In the genomic region with DNA sequence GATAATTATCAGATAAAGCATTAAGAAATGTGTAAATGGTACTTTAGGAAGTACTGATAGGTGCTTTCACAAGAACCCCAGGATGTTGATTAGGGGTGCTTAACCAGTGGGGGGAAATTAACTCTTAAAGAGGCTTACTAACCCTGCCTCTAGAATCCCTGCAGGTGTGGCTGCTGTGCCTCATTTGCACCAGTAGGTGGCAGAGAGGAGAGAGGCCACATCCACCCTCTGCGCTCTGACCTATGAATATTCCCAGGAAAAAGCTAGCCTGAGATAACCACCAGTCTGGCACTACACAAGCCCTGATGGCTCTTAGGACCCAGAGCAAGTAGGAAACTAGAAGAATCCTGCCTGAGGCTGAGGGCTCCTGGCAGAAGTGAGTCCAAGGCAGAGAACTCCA, we compare ENCODE assay signal across 8 mouse cellular contexts. TPM values are rescaled to one million over a fixed set of nuclear protein-coding genes. Genes with fewer than 3 reads are reported as not detected.
A peak's percentile ranks its signal among the peaks of the same experiment; 100 is the strongest.
DNase-seq lines count a peak whose midpoint lies in the region; ATAC-seq and TF ChIP-seq lines count a peak whose summit lies in the region.

No protein-coding gene starts in this region.

- no peak overlapping the region for H3K4me2 ChIP-seq in hindbrain, postnatal 0 days (ENCODE audit: low read depth, low read length)
- no peak overlapping the region for H3K4me2 ChIP-seq in hindbrain, embryonic 12.5 days (replicated peaks)
- H3K4me2 ChIP-seq in liver, embryonic 16.5 days (ENCODE audit: low read depth, low read length) = no peak overlapping the region

- peak; percentile 76 for TF ChIP-seq CTCF in hindbrain, postnatal 0 days (IDR thresholded peaks at IDR 0.05; ENCODE audit: low read depth)
- peak; percentile 26; the same call in 1 of the 2 replicates for TF ChIP-seq CTCF in G1E (IDR thresholded peaks at IDR 0.05; ENCODE audit: low read depth, low read length)

- H3K9ac ChIP-seq in hindbrain, postnatal 0 days (replicated peaks; ENCODE audit: low read length) = no peak overlapping the region
- H3K9ac ChIP-seq in hindbrain, embryonic 12.5 days = no peak overlapping the region
- H3K9ac ChIP-seq in liver, embryonic 16.5 days (ENCODE audit: low read depth, low read length) = no peak overlapping the region

- no peak for DNase-seq in hindbrain, postnatal 0 days (ENCODE audit: low spot score)
- no peak for DNase-seq in G1E (ENCODE audit: low spot score)
- DNase-seq in cerebellum, postnatal 36 days = peak; percentile 23 to 33
- DNase-seq in thymus, postnatal 36 days = peak; percentile 19 to 23
- no peak for DNase-seq in frontal cortex, postnatal 14 days (ENCODE audit: low spot score in 2 of 2)
- DNase-seq in layer of hippocampus, adult 18-20 months (ENCODE audit: low spot score in 2 of 2) = no peak

- H3K27me3 ChIP-seq in hindbrain, postnatal 0 days (ENCODE audit: insufficient read depth, low read length) = no peaks in the 10 kb centered on the region
- no peaks in the 10 kb centered on the region for H3K27me3 ChIP-seq in hindbrain, embryonic 12.5 days
- no peaks in the 10 kb centered on the region for H3K27me3 ChIP-seq in G1E (ENCODE audit: insufficient read depth, low read length)
- H3K27me3 ChIP-seq in liver, embryonic 16.5 days (ENCODE audit: control insufficient read depth, insufficient read depth, low read depth, low read length) = no peaks in the 10 kb centered on the region

- 15% methylated on average over 1 of the region's 1 CpGs for WGBS in hindbrain, postnatal 0 days
- WGBS in hindbrain, embryonic 12.5 days = 33% methylated on average over 1 of the region's 1 CpGs
- 58% methylated on average over 1 of the region's 1 CpGs for WGBS in liver, embryonic 16.5 days (ENCODE audit: insufficient replicate concordance)

- H3K9me3 ChIP-seq in hindbrain, postnatal 0 days (ENCODE audit: low read length) = no peaks in the 10 kb centered on the region
- H3K9me3 ChIP-seq in hindbrain, embryonic 12.5 days (replicated peaks) = no peaks in the 10 kb centered on the region
- peaks cover 19% of the 10 kb centered on the region for H3K9me3 ChIP-seq in G1E (replicated peaks)
- no peaks in the 10 kb centered on the region for H3K9me3 ChIP-seq in liver, embryonic 16.5 days (replicated peaks; ENCODE audit: control insufficient read depth, low read length)

- no peak overlapping the region for H3K4me3 ChIP-seq in hindbrain, postnatal 0 days (ENCODE audit: low read length)
- no peak overlapping the region for H3K4me3 ChIP-seq in hindbrain, embryonic 12.5 days
- H3K4me3 ChIP-seq in G1E (ENCODE audit: low read depth, low read length) = no peak overlapping the region
- H3K4me3 ChIP-seq in liver, embryonic 16.5 days (ENCODE audit: low read depth, low read length) = no peak overlapping the region

- no peak; the same call in 1 of the 2 replicates for ATAC-seq in hindbrain, postnatal 0 days
- ATAC-seq in hindbrain, embryonic 12.5 days (ENCODE audit: low FRiP score) = no peak
- ATAC-seq in G1E (ENCODE audit: extremely low read depth, insufficient number of reproducible peaks, low FRiP score, poor library complexity, severe bottlenecking) = 0 out of 2 replicates have a peak, but pooled peaks have one; percentile 32
- peak; percentile 38; the same call in 1 of the 2 replicates for ATAC-seq in liver, embryonic 16.5 days (ENCODE audit: low read depth)

- no peaks in the 10 kb centered on the region for H3K4me1 ChIP-seq in hindbrain, postnatal 0 days (ENCODE audit: insufficient read depth, low read length)
- H3K4me1 ChIP-seq in hindbrain, embryonic 12.5 days = no peaks in the 10 kb centered on the region
- H3K4me1 ChIP-seq in G1E (ENCODE audit: insufficient read depth, low read depth, low read length) = no peaks in the 10 kb centered on the region
- no peaks in the 10 kb centered on the region for H3K4me1 ChIP-seq in liver, embryonic 16.5 days (ENCODE audit: control insufficient read depth, low read depth, low read length)

- no peak overlapping the region for H3K27ac ChIP-seq in hindbrain, postnatal 0 days
- H3K27ac ChIP-seq in hindbrain, embryonic 12.5 days = no peak overlapping the region
- no peak overlapping the region for H3K27ac ChIP-seq in liver, embryonic 16.5 days (ENCODE audit: low read length)

- no peaks in the 10 kb centered on the region for H3K36me3 ChIP-seq in hindbrain, postnatal 0 days (ENCODE audit: insufficient read depth, low read length)
- no peaks in the 10 kb centered on the region for H3K36me3 ChIP-seq in hindbrain, embryonic 12.5 days
- peaks cover 72% of the 10 kb centered on the region for H3K36me3 ChIP-seq in G1E (replicated peaks)
- peaks cover 74% of the 10 kb centered on the region for H3K36me3 ChIP-seq in liver, embryonic 16.5 days (ENCODE audit: control insufficient read depth, insufficient read depth)

RNA-seq across cellular contexts. Expression of gene Gprc5d, which starts 30.4 kb away (rescaled TPM):
- total RNA-seq in hindbrain, postnatal 0 days (2014; rRNA removed) = not detected in 2 replicates
- polyA plus RNA-seq in hindbrain, postnatal 0 days (2015; fragmentation: Nextera tagmentation; extraction: Ambion mirVana) = not detected in 2 replicates
- polyA plus RNA-seq in hindbrain, embryonic 12.5 days (2016; fragmentation: Nextera tagmentation; extraction: Ambion mirVana) = not detected in 2 replicates
- not detected in 2 replicates for total RNA-seq in G1E (2014; fragmentation: Nextera tagmentation)
- 0.12 TPM in 1 of 2 replicates, not detected in the other for total RNA-seq in G1E (2017)
- not detected in 2 replicates for polyA plus RNA-seq in G1E (2012)
- 0.08 and 0.11 TPM in 2 replicates for polyA plus RNA-seq in liver, embryonic 16.5 days (2015; fragmentation: Nextera tagmentation; extraction: Ambion mirVana)
- total RNA-seq in layer of hippocampus, adult 18-20 months (2021) = under 1 TPM in 1 of 2 experiments, not detected in 1; 0.25 TPM

RNA-seq across cellular contexts. Expression of gene Fam234b, which starts 49.3 kb away (rescaled TPM):
- 75.7 and 79.0 TPM in 2 replicates for total RNA-seq in hindbrain, postnatal 0 days (2014; rRNA removed)
- 86.6 and 92.0 TPM in 2 replicates for polyA plus RNA-seq in hindbrain, postnatal 0 days (2015; fragmentation: Nextera tagmentation; extraction: Ambion mirVana)
- polyA plus RNA-seq in hindbrain, embryonic 12.5 days (2016; fragmentation: Nextera tagmentation; extraction: Ambion mirVana) = 47.6 and 51.1 TPM in 2 replicates
- 26.3 and 37.3 TPM in 2 replicates for total RNA-seq in G1E (2014; fragmentation: Nextera tagmentation)
- total RNA-seq in G1E (2017) = 18.0 and 18.3 TPM in 2 replicates
- polyA plus RNA-seq in G1E (2012) = 6.6 and 7.5 TPM in 2 replicates
- polyA plus RNA-seq in liver, embryonic 16.5 days (2015; fragmentation: Nextera tagmentation; extraction: Ambion mirVana) = 31.7 and 33.8 TPM in 2 replicates
- total RNA-seq in layer of hippocampus, adult 18-20 months (2021) = 100 to 1,000 TPM; 169 to 171 TPM

RNA-seq across cellular contexts. Expression of gene Hebp1, which starts 49.3 kb away (rescaled TPM):
- total RNA-seq in hindbrain, postnatal 0 days (2014; rRNA removed) = 5.7 and 8.3 TPM in 2 replicates
- 10.3 and 13.2 TPM in 2 replicates for polyA plus RNA-seq in hindbrain, postnatal 0 days (2015; fragmentation: Nextera tagmentation; extraction: Ambion mirVana)
- 4.0 and 6.2 TPM in 2 replicates for polyA plus RNA-seq in hindbrain, embryonic 12.5 days (2016; fragmentation: Nextera tagmentation; extraction: Ambion mirVana)
- total RNA-seq in G1E (2014; fragmentation: Nextera tagmentation) (21.4 and 21.7 TPM in 2 replicates), G1E (2017) (42.0 and 45.4 TPM in 2 replicates)
- polyA plus RNA-seq in G1E (2012) = 2.8 and 5.6 TPM in 2 replicates
- 133 and 134 TPM in 2 replicates for polyA plus RNA-seq in liver, embryonic 16.5 days (2015; fragmentation: Nextera tagmentation; extraction: Ambion mirVana)
- total RNA-seq in layer of hippocampus, adult 18-20 months (2021) = 10 to 100 TPM; 84.3 to 93.4 TPM

Comparison
In these comparisons a context has a peak if more than half of its experiments do, and no peak if none do; other contexts are left out.
1. ATAC-seq: peak in G1E (single experiment) and liver, embryonic 16.5 days (single experiment); none in hindbrain, postnatal 0 days (single experiment) and hindbrain, embryonic 12.5 days (single experiment).
2. DNase-seq: peak in cerebellum, postnatal 36 days (2 of 2) and thymus, postnatal 36 days (2 of 2); none in hindbrain, postnatal 0 days (single experiment), G1E (single experiment), frontal cortex, postnatal 14 days (0 of 2) and layer of hippocampus, adult 18-20 months (0 of 2).